Mouse (Mus musculus): Measurements from ENCODE around the gene Cdcp1.

The Cdcp1 gene

DNA sequence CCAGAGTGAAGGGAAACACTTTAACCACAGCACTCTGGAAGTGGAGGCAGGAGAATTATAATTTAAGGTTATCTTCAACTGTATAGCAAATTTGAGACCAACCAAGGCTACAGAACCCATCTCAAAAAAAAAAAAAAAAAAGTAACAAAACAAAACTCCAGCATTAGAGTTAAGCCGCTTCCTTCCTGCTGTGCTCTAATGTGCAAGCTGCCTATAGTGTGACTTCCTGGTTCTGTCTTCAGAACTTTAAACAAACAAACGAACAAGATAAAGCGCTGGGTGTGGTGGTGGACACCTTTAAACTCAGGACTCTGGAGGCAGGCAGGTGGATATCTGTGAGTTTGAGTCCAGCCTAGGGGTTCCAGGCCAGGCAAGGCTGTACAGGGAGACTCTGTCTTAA is 63.8 kb downstream of the Cdcp1 start:
- no peak for DNase-seq (ENCODE audit: low spot score in 2 of 2)

DNA sequence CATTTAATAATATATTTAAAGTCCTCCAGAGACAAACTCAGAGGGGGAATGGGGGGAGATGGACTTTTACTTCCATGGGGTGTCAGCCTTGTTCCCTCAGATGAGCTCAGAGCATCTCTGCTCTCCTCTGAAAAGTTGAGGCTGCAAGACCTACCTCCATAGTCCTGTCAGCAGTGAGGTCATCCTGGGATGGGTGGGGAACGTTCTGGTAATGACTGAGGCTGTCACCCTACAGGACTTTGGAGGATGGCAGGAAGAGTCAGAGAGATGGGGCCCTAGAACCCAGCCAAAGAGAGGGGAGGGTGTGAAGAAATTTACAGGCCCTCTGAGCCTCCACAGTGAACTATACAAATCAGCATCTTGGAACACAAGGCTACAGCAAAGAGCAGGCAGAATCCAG is 64.3 kb downstream of the Cdcp1 start:
- no peak for DNase-seq (ENCODE audit: low spot score in 2 of 2)

DNA sequence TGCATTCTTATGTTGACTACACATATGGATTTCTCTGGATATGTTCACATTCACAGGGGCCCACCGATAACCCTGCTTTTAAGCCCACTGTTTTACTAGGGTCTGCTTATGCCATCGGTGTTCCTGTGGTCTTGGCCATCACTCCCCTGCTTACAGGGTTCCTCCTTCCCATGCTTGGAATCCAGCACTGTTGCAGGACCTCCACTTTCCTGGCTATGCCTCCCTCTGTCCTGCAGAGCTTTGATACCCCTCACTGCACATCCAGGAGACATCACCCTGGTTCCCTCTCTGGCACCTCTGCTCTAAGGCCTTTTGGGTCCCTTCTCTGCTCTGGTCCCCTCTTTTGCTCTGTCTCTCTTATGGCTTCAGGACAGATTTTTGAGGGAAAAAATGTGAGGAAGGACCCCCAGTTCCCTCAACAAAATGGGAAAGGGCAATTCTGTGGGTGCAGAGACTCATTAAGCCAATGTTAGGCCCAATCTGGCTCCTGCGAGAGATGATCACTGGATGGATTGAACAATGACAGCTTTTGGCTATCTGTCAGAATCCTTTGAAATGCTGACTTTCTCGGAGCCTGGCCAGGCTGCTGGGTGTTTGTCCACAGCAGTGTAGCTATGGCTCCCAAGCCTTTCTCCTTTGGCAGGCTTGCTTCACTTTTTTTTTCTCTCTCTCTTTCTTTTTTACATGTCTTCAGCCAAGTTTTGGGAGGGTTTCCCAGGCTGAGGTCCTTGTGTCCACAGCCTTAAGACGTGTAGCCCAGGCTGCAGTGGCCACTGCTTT is 65.4 kb downstream of the Cdcp1 start, which contains the start of gene Clec3b:
Clec3b (plus strand) TSS at position 706 of the 780 bp plus-strand sequence.
- peak in 1 of 2 experiments; percentile 17 for DNase-seq (ENCODE audit: low spot score in 2 of 2)

DNA sequence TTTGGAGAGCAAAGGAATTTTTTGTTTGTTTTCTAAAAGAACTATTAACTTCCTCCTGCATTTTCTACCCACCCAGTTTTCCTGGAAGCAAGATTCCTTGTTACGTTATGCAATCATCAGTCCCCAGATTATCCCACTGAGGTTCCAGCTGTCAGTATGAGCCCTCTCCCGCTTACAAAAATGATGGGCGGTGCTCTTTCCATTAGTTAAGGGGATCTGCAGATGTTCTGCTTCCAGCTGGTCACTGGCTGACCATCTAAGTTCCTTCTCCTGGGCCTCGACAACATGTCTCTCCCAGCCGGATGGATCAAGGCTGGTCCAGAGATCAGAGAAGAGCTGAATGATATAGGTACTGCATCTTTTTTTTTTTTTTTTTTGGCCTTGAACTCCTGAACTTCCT is 67.4 kb downstream of the Cdcp1 start:
- DNase-seq (ENCODE audit: low spot score in 2 of 2), result no peak

DNA sequence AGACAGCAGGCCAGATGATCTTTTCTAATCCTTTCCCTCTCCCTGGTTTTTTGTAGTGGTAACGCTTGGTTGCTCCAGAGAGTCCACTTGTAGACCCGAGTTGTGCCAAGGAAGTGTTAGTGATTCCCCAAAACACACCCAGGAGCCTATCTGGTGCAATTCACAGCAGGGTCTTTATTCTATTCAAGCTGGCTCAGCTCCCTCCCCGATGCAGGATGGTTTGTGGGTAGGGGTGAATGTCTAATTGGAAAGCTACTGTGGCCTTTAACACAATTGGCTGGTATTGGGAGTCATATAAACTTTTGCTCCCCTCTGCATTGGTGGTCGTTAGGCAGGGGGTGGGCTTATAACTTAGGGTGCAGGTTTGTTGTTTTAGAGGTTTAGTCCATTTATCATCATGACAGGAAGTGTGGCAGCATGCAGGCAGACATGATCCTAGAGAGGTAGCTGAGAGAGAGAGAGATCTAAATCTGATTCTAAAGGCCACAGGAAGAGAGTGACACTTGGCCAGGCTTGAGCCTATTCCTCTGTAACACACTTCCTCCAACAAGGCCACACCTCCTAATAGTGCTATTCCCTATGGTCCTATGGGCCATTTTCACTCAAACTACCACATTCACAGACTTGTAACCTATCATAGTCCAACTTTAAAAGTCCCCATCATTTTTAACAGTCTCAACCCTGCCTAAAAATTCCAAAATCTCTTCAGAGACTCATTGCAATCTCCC is 75.8 kb downstream of the Cdcp1 start:
- no peak for DNase-seq (ENCODE audit: low spot score in 2 of 2)

DNA sequence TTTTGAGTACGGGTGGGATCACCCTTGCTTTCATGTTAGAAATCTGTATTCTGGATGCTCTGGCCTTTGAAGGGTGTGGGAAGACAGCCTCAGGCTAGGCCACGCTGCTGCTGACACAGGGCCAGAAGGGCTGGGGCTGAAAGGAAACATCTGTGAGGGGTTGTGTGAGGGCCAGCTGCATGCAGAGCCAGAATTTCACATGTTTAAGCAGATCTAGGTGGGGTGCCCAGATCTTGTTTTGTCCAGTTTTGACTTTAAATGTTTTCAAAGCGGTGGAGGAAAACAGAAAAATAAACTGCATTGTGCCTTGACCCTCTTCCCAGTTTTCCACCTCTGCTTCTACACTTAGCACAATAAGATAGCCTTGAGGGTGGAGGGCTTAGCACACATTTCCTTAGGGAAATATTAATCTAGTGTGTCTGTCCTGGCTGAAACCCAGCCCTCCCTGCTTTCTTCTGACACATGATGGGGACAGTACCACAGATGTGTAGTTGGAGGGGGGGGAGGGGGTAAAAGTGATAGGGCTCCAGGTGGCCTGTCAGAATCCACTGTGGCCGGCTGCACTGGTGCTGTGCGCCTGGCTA is 76.9 kb downstream of the Cdcp1 start:
- no peak for DNase-seq (ENCODE audit: low spot score in 2 of 2)

DNA sequence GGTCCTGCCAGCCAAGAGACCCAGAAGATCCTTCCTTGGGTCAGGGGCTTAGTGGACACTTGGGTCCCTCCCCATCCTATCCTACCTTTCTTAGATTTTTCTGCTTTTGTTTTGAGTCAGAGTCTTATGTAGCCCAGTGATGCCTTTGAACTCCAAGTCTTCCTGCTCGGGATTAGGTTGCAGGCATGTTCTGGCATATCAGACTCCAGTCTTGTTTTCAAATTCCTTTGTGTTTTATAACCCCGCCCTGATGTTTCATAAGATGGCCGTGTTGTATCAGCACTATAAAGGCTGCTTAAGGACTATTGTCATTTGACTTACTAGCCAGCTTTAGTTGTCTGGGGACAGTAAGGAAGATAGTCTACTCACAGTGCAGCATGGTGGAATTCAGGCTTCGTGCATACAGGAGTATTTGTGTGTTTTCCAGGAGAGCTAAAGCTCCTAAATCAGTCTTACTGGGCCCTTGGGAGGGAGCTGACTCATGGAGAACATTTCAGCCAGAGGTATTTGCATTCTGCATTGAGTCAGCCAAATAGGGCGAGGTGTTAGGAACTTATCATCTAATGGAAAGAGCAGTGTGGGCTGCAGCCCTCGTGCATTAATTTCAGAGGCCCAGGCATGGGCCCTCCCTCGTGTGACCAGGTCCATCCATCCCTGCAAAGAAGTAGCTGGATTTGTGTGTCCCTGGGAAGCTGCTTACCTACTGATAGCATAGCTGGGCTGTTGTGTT is 78.7 kb downstream of the Cdcp1 start:
- DNase-seq (ENCODE audit: low spot score in 2 of 2), result no peak

DNA sequence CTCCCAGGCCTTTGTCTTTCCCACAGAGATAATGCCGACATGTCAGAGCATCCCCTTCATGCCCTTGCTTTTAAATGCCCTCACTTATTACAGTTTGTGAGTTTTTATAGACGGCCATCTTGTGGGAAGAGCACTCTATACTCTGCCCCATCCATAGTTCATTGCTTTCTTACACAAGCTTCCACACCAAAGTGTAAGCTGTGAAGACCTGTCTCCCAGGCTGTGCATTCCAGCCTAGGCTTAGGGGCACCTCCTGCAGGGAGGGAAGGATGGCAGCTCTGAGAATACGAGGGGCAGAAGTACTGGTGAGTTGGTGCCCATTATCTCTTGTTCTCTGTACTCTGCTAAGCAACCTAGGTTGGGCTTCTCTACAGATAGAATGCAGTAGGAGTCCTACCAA is 82.8 kb downstream of the Cdcp1 start:
- DNase-seq (ENCODE audit: low spot score in 2 of 2), result no peak

DNA sequence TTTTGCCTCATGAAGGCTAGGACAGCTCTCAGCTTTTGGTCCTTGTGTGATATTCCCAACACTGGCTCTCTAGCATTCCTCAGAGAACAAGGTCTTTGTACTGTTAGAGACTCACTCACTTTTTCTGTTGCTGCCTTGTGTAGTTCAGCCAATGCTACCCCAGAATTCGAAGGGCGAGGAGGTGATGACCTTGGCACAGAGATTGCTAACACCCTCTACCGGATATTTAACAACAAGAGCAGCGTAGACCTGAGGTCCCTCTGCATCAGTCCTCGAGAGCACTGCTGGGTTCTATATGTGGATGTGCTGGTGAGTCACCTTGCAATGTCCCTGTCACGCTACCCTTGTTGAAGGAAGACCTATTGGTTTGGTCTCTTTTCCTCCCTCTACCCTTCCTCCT is 88.2 kb downstream of the Cdcp1 start:
- no peak for DNase-seq (ENCODE audit: low spot score in 2 of 2)

DNA sequence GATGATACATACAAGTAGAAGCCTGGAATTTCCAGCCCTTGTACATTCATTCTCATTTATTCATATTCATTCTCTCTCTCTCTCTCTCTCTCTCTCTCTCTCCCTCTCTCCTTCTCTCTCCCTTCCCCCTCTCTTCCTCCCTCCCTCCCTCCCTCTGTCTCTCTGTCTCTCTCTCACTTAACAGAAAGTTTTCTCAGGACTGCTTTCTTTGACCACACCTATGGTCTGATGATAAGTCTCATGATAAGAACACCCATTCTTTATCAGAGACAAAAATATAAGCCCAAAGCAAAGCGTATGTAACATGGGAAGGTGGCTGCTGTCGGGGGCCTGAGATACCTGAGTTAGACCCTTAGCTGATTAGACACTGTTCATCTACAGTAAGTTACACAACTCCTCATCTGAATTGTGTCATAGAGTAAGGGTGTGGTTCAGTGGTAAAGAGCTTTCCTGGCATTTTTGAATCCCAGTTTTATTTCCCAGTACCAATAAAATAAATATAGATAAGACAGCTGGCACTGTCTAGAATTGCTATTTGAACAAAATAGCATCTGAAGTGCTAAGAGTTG is 91.3 kb downstream of the Cdcp1 start:
- DNase-seq (ENCODE audit: low spot score in 2 of 2), result no peak

DNA sequence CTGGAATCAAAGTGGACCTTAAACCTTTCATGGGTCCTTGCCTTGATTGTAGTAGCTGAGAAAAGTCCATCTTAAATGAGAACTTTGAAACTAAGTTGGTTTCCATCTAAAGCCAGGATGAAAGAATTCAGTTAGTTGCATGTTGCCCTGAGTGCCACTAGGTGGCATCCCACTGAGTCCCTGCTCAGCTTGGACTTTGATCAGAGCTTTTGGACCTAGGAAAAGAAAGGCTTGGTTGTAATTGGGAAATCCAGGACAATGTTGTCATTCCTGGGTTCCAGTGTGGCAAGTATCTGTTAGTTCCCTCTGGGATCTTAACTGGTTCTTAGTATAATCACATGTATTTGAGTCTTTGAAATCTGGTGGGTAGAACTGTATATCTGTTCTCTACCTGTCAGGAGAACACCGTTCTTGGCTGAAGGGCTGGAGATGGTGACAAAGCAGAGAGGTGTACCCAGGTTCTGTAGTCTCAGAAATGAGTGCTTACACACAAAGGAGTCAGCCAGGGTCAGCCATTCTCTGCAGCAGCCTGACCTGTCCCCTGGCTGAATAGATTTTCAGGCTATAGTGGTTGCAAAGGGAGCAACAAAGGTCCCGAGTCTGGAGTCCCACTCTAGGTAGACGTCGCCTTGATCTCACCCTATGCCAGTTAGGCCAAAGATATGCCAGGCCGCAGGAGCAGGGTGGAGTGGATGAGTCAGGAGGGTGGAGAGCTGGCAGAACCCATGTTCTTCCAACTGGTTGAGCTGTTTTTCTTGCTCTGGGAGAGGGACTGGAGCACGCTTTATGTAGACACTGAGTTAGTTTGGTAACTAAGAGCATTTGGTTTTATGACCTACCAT is 92.0 kb downstream of the Cdcp1 start:
- DNase-seq (ENCODE audit: low spot score in 2 of 2), result no peak

DNA sequence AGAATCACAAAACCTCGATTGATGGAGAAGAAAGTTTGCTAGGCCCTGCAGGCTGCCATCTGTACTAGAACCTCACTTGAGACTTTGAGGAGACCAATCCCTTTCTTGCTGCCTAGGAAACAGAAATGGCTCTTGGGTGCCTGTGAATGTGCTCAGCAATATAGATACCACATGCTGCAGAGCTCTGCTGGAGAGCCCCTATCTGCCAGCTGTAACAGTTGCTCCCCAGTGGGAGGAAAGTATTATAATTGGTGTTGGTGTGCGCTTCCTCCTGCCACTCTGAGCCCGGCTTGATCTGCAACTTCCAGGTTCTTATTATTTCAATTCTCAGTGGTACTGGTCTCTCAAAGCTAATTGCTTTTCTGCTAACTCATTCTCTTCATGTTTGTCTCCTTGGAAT is 92.8 kb downstream of the Cdcp1 start:
- DNase-seq (ENCODE audit: low spot score in 2 of 2), result no peak

Data from left cerebral cortex, adult 9 months (tissue).